Comparison of ENCODE assay signal across 8 mouse cellular contexts in the genomic region with DNA sequence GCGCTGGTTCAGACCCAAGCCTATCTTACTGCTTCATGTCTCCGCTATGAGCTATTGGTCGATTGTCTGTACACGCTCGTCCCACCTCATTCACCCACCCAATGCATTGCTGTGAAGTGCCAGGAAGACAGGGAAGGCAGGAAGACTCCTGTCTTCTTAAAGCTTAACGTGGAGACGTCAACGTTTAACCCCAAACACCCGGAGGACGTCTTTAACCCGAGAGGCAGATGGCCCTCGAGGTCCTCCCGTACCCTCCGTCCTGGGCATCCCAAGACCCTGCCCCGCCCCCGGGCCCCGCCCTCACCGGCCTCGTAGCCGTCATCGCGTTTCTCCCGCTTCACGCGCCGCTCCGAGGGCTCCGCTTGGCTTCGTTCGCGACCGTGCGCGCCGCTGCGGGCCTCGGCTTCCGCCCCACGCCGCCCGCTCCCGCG. TPM values are rescaled to one million over a fixed set of nuclear protein-coding genes. Genes with fewer than 3 reads are reported as not detected.
DNase-seq lines count a peak whose midpoint lies in the region; ATAC-seq and TF ChIP-seq lines count a peak whose summit lies in the region.

No protein-coding gene starts in this region.

- peaks cover 11% of the 10 kb centered on the region; the same call in 1 of the 2 replicates for H3K4me1 ChIP-seq in kidney, adult 2 months (ENCODE audit: control insufficient read depth, insufficient read depth, low read length)
- H3K4me1 ChIP-seq in hindbrain, embryonic 13.5 days (replicated peaks) = peaks cover 37% of the 10 kb centered on the region
- H3K4me1 ChIP-seq in lung, postnatal 0 days (ENCODE audit: insufficient read depth, low read depth, low read length) = peaks cover 12% of the 10 kb centered on the region; the same call in 1 of the 2 replicates

- peak overlapping the region; percentile 92 for H3K4me3 ChIP-seq in kidney, adult 2 months (ENCODE audit: insufficient read depth, low read depth, low read length)
- H3K4me3 ChIP-seq in hindbrain, embryonic 13.5 days = peak overlapping the region; percentile 99
- H3K4me3 ChIP-seq in lung, postnatal 0 days (ENCODE audit: low read depth, low read length) = peak overlapping the region; percentile 94

- DNase-seq in kidney, adult 2 months = peak; percentile 36
- no peak for DNase-seq in kidney, postnatal 14 days
- DNase-seq in ES-CJ7 (ENCODE audit: low read depth, low spot score) = peak; percentile 27
- peak; percentile 27 for DNase-seq in embryo, embryonic 10 days (ENCODE audit: low spot score)
- peak; percentile 31 for DNase-seq in lung, postnatal 0 days (ENCODE audit: low spot score)
- DNase-seq in ovary, adult 18-20 months (ENCODE audit: low spot score) = no peak

- H3K9ac ChIP-seq in hindbrain, embryonic 13.5 days = peak overlapping the region; percentile 96
- H3K9ac ChIP-seq in lung, postnatal 0 days (replicated peaks; ENCODE audit: low read depth) = peak overlapping the region; percentile 91

- peaks cover 3% of the 10 kb centered on the region; the same call in 1 of the 2 replicates for H3K36me3 ChIP-seq in kidney, adult 2 months (ENCODE audit: control insufficient read depth, insufficient read depth, low read length)
- peaks cover 29% of the 10 kb centered on the region for H3K36me3 ChIP-seq in hindbrain, embryonic 13.5 days
- peaks cover 17% of the 10 kb centered on the region for H3K36me3 ChIP-seq in lung, postnatal 0 days (ENCODE audit: insufficient read depth, low read length)

- peak overlapping the region; percentile 97 for H3K4me2 ChIP-seq in hindbrain, embryonic 13.5 days
- peak overlapping the region; percentile 67 for H3K4me2 ChIP-seq in lung, postnatal 0 days (replicated peaks; ENCODE audit: low read depth, low read length)

- no peak for TF ChIP-seq EP300 in lung, postnatal 0 days (IDR thresholded peaks at IDR 0.05)

- H3K27me3 ChIP-seq in kidney, adult 2 months (replicated peaks; ENCODE audit: control insufficient read depth, insufficient read depth, low read length) = no peaks in the 10 kb centered on the region
- H3K27me3 ChIP-seq in hindbrain, embryonic 13.5 days = no peaks in the 10 kb centered on the region
- no peaks in the 10 kb centered on the region for H3K27me3 ChIP-seq in lung, postnatal 0 days (replicated peaks; ENCODE audit: insufficient read depth, low read length)

- no peak for TF ChIP-seq CTCF in kidney, adult 2 months (conservative IDR thresholded peaks at IDR 0.05; ENCODE audit: insufficient read depth, insufficient read length, low read depth, low read length)
- TF ChIP-seq CTCF in lung, postnatal 0 days (IDR thresholded peaks at IDR 0.05) = no peak

- TF ChIP-seq POLR2A in kidney, adult 2 months (IDR thresholded peaks at IDR 0.05; ENCODE audit: low read depth, low read length) = no peak

- H3K27ac ChIP-seq in kidney, adult 2 months (ENCODE audit: insufficient read depth, low read depth, low read length) = peak overlapping the region; percentile 75
- H3K27ac ChIP-seq in hindbrain, embryonic 13.5 days = peak overlapping the region; percentile 91
- peak overlapping the region; percentile 91 for H3K27ac ChIP-seq in lung, postnatal 0 days (ENCODE audit: low read length)

- no peaks in the 10 kb centered on the region for H3K9me3 ChIP-seq in hindbrain, embryonic 13.5 days
- no peaks in the 10 kb centered on the region for H3K9me3 ChIP-seq in lung, postnatal 0 days (ENCODE audit: low read length)

- ATAC-seq in hindbrain, embryonic 13.5 days (ENCODE audit: low FRiP score) = peak; percentile 57
- ATAC-seq in lung, postnatal 0 days = peak; percentile 43
- ATAC-seq in inflammation-experienced regulatory T-cells, adult 6 months = no peak

- under 1% methylated on average over 43 of the region's 43 CpGs for whole genome bisulfite sequencing in kidney, adult 2 months
- under 1% methylated on average over 32 of the region's 43 CpGs for WGBS in hindbrain, embryonic 13.5 days
- WGBS in lung, postnatal 0 days = under 1% methylated on average over 42 of the region's 43 CpGs

RNA-seq across cellular contexts. Expression of gene Sart1, which starts 0.5 kb away (rescaled TPM):
- polyA plus RNA-seq in kidney, adult 2 months (2012; rRNA removed) = 20.2 and 27.4 TPM in 2 replicates
- 72.1 and 73.0 TPM in 2 replicates for polyA plus RNA-seq in hindbrain, embryonic 13.5 days (2015; fragmentation: Nextera tagmentation; extraction: Ambion mirVana)
- polyA plus RNA-seq in lung, postnatal 0 days (2015; fragmentation: Nextera tagmentation; extraction: Ambion mirVana) = 35.2 and 43.5 TPM in 2 replicates
- 10 to 100 TPM; 20.3 to 38.4 (median 27.8) TPM for polyA plus RNA-seq in inflammation-experienced regulatory T-cells, adult 6 months (2017; shearing (Covaris generic))

RNA-seq across cellular contexts. Expression of gene Tsga10ip, which starts 14.3 kb away (rescaled TPM):
- polyA plus RNA-seq in kidney, adult 2 months (2012; rRNA removed) = 0.06 and 0.27 TPM in 2 replicates
- 0.18 TPM in 1 of 2 replicates, not detected in the other for polyA plus RNA-seq in hindbrain, embryonic 13.5 days (2015; fragmentation: Nextera tagmentation; extraction: Ambion mirVana)
- polyA plus RNA-seq in lung, postnatal 0 days (2015; fragmentation: Nextera tagmentation; extraction: Ambion mirVana) = 1.1 TPM in 2 replicates
- polyA plus RNA-seq in inflammation-experienced regulatory T-cells, adult 6 months (2017; shearing (Covaris generic)) = not detected

RNA-seq across cellular contexts. Expression of gene Banf1, which starts 21.1 kb away (rescaled TPM):
- 106 and 146 TPM in 2 replicates for polyA plus RNA-seq in kidney, adult 2 months (2012; rRNA removed)
- polyA plus RNA-seq in hindbrain, embryonic 13.5 days (2015; fragmentation: Nextera tagmentation; extraction: Ambion mirVana) = 330 and 334 TPM in 2 replicates
- 182 and 191 TPM in 2 replicates for polyA plus RNA-seq in lung, postnatal 0 days (2015; fragmentation: Nextera tagmentation; extraction: Ambion mirVana)
- 100 to 1,000 TPM; 233 to 353 (median 259) TPM for polyA plus RNA-seq in inflammation-experienced regulatory T-cells, adult 6 months (2017; shearing (Covaris generic))

RNA-seq across cellular contexts. Expression of gene Eif1ad, which starts 21.5 kb away (rescaled TPM):
- 17.8 and 22.0 TPM in 2 replicates for polyA plus RNA-seq in kidney, adult 2 months (2012; rRNA removed)
- polyA plus RNA-seq in hindbrain, embryonic 13.5 days (2015; fragmentation: Nextera tagmentation; extraction: Ambion mirVana) = 53.3 and 56.4 TPM in 2 replicates
- 21.5 and 25.4 TPM in 2 replicates for polyA plus RNA-seq in lung, postnatal 0 days (2015; fragmentation: Nextera tagmentation; extraction: Ambion mirVana)
- polyA plus RNA-seq in inflammation-experienced regulatory T-cells, adult 6 months (2017; shearing (Covaris generic)) = 10 to 100 TPM; 45.7 to 58.4 (median 53.4) TPM

RNA-seq across cellular contexts. Expression of gene Drap1, which starts 36.8 kb away (rescaled TPM):
- 124 and 150 TPM in 2 replicates for polyA plus RNA-seq in kidney, adult 2 months (2012; rRNA removed)
- polyA plus RNA-seq in hindbrain, embryonic 13.5 days (2015; fragmentation: Nextera tagmentation; extraction: Ambion mirVana) = 322 and 323 TPM in 2 replicates
- polyA plus RNA-seq in lung, postnatal 0 days (2015; fragmentation: Nextera tagmentation; extraction: Ambion mirVana) = 352 and 379 TPM in 2 replicates
- 10 to 100 TPM; 43.1 to 54.2 (median 47.1) TPM for polyA plus RNA-seq in inflammation-experienced regulatory T-cells, adult 6 months (2017; shearing (Covaris generic))

Comparison
In these comparisons a context has a peak if more than half of its experiments do, and no peak if none do; other contexts are left out.
1. DNase-seq: peak in kidney, adult 2 months (single experiment), ES-CJ7 (single experiment), embryo, embryonic 10 days (single experiment) and lung, postnatal 0 days (single experiment); none in kidney, postnatal 14 days (single experiment) and ovary, adult 18-20 months (single experiment).
2. Peak in every context shown above with its lines, with median percentiles within 50 percentile points of each other: H3K27ac ChIP-seq and H3K4me3 ChIP-seq.